Mouse (Mus musculus): Measurements from ENCODE around the gene Lamtor2. TPM values are rescaled to one million over a fixed set of nuclear protein-coding genes. Genes with fewer than 3 reads are reported as not detected.
A peak's percentile ranks its signal among the peaks of the same experiment; 100 is the strongest.

Lamtor2 gene
- total and polyA plus RNA-seq, 2 experiments from 2014 or later = 66.0 to 187 TPM

GRCm38 (mm10) chr3:88548180-88548917, 4.5 kb downstream of the Lamtor2 start, which contains the start of gene Rab25:
Gene Rab25 (minus strand): TSS chr3:88548300.
- Histone ChIP-seq H3K4me3 (ENCODE audit: low read depth, low read length) (no peak within 1 kb of the TSS), H3K27ac (ENCODE audit: low read depth, low read length) (no peak within 1 kb of the TSS), H3K27me3 (ENCODE audit: insufficient read depth, low read length) (no peaks in the 10 kb centered on the region), H3K9me3 (ENCODE audit: low read length) (no peaks in the 10 kb centered on the region), H3K9ac (replicated peaks; ENCODE audit: low read length, poor library complexity, severe bottlenecking) (no peak within 1 kb of the TSS), H3K4me2 (ENCODE audit: low read depth, low read length, poor library complexity, severe bottlenecking) (no peak within 1 kb of the TSS), H3K36me3 (ENCODE audit: insufficient read depth, low read length) (no peaks in the 10 kb centered on the region), H3K4me1 (ENCODE audit: insufficient read depth, low read length) (no peaks in the 10 kb centered on the region)
- ATAC-seq (ENCODE audit: low FRiP score) = no peak
- no peak for DNase-seq (ENCODE audit: low spot score)
- no peak for TF ChIP-seq CTCF (IDR thresholded peaks at IDR 0.05)
- WGBS = 57% methylated on average over 18 of the region's 18 CpGs

DNA sequence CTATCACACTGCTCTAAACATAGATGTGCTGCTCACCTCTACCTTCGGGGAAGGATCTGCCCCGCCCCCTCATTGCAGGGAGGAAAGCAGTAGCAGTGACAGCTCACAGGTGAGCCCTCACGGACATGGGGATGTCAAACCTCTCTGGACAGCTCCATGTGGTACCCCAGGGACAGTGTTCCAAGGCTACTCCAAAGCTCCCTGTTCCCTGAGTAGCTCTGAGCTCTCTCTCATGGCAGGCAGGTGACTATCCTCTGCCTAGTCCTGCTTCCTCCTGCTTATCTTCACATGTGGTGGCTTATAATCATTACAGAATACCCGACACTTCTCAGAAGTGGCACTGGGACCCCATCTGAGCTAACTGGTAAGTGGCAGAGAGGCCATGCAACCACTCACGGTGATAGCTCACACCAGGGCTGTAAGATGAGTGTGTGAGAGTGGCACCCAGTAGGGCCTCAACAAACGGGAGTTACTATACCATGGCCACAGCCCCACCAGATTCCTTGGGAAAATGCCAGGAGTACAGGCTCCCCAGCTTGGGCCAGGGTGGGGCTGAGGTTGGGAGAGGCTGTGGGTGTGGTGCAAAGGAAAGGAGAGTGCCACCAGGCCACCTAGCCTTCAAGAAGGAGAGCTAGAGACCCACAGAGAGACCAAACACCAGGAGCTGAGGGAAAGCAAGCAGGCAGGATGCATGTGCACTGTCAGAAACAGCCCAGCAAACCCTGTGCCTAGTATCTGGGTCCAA, 6.0 kb downstream of the Lamtor2 start:
- no peak for ATAC-seq (ENCODE audit: low FRiP score)
- no peak for TF ChIP-seq CTCF (IDR thresholded peaks at IDR 0.05)
- WGBS = 76% methylated on average over 6 of the region's 6 CpGs
- Histone ChIP-seq H3K9me3 (ENCODE audit: low read length) (no peaks in the 10 kb centered on the region), H3K27me3 (ENCODE audit: insufficient read depth, low read length) (no peaks in the 10 kb centered on the region), H3K36me3 (ENCODE audit: insufficient read depth, low read length) (no peaks in the 10 kb centered on the region), H3K4me1 (ENCODE audit: insufficient read depth, low read length) (no peaks in the 10 kb centered on the region), H3K27ac (ENCODE audit: low read depth, low read length) (no peak overlapping the region), H3K4me3 (ENCODE audit: low read depth, low read length) (no peak overlapping the region), H3K4me2 (ENCODE audit: low read depth, low read length, poor library complexity, severe bottlenecking) (no peak overlapping the region), H3K9ac (replicated peaks; ENCODE audit: low read length, poor library complexity, severe bottlenecking) (no peak overlapping the region)
- DNase-seq (ENCODE audit: low spot score) = no peak

- H3K4me2 ChIP-seq (ENCODE audit: low read depth, low read length, poor library complexity, severe bottlenecking) = no peak overlapping the region
- no peaks in the 10 kb centered on the region for H3K9me3 ChIP-seq (ENCODE audit: low read length)
- TF ChIP-seq CTCF (IDR thresholded peaks at IDR 0.05) = no peak
- DNase-seq (ENCODE audit: low spot score) = no peak
- H3K4me3 ChIP-seq (ENCODE audit: low read depth, low read length) = no peak overlapping the region
- no peak overlapping the region for H3K9ac ChIP-seq (replicated peaks; ENCODE audit: low read length, poor library complexity, severe bottlenecking)
- WGBS = 68% methylated on average over 20 of the region's 20 CpGs
- no peaks in the 10 kb centered on the region for H3K27me3 ChIP-seq (ENCODE audit: insufficient read depth, low read length)
- H3K36me3 ChIP-seq (ENCODE audit: insufficient read depth, low read length) = no peaks in the 10 kb centered on the region
- ATAC-seq (ENCODE audit: low FRiP score) = no peak
- H3K4me1 ChIP-seq (ENCODE audit: insufficient read depth, low read length) = no peaks in the 10 kb centered on the region
- H3K27ac ChIP-seq (ENCODE audit: low read depth, low read length) = no peak overlapping the region
Observed at GRCm38 (mm10) chr3:88544955-88545591, 7.8 kb downstream of the Lamtor2 start.

DNA sequence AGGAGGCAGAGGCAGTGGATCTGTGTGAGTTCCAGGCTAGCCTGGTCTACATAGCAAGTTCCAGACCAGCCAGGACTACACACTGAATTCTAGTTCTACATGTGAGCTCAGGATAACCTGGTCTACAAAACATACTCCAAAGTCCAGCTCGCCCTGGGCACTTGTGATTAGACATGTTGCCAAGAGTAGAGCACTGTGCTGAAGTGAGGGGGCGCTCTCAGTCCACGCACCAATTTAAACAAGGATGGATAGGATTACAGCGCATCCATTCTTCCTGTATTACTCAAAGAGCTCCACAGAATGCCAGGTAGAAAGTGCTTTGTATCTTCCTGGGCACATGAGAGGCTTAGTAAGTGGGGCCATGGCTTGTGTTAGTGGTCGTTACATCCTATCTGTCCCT, 8.4 kb downstream of the Lamtor2 start:
- no peak overlapping the region for H3K4me3 ChIP-seq (ENCODE audit: low read depth, low read length)
- no peak for ATAC-seq (ENCODE audit: low FRiP score)
- H3K4me1 ChIP-seq (ENCODE audit: insufficient read depth, low read length) = no peaks in the 10 kb centered on the region
- no peak overlapping the region for H3K9ac ChIP-seq (replicated peaks; ENCODE audit: low read length, poor library complexity, severe bottlenecking)
- no peak for DNase-seq (ENCODE audit: low spot score)
- no peaks in the 10 kb centered on the region for H3K9me3 ChIP-seq (ENCODE audit: low read length)
- H3K27ac ChIP-seq (ENCODE audit: low read depth, low read length) = no peak overlapping the region
- no peak overlapping the region for H3K4me2 ChIP-seq (ENCODE audit: low read depth, low read length, poor library complexity, severe bottlenecking)
- H3K27me3 ChIP-seq (ENCODE audit: insufficient read depth, low read length) = no peaks in the 10 kb centered on the region
- WGBS = 39% methylated on average over 5 of the region's 5 CpGs
- no peaks in the 10 kb centered on the region for H3K36me3 ChIP-seq (ENCODE audit: insufficient read depth, low read length)
- peak; percentile 67 for TF ChIP-seq CTCF (IDR thresholded peaks at IDR 0.05)

GRCm38 (mm10) chr3:88543651-88544410, 9.0 kb downstream of the Lamtor2 start:
- 76% methylated on average over 5 of the region's 5 CpGs for WGBS
- H3K4me1 ChIP-seq (ENCODE audit: insufficient read depth, low read length) = no peaks in the 10 kb centered on the region
- DNase-seq (ENCODE audit: low spot score) (no peak), ATAC-seq (ENCODE audit: low FRiP score) (no peak)
- no peaks in the 10 kb centered on the region for H3K9me3 ChIP-seq (ENCODE audit: low read length)
- H3K36me3 ChIP-seq (ENCODE audit: insufficient read depth, low read length) = 0 out of 2 replicates have a peak, but pooled peaks cover under 1% of the 10 kb centered on the region
- no peak overlapping the region for H3K4me2 ChIP-seq (ENCODE audit: low read depth, low read length, poor library complexity, severe bottlenecking)
- TF ChIP-seq CTCF (IDR thresholded peaks at IDR 0.05) = no peak
- no peak overlapping the region for H3K4me3 ChIP-seq (ENCODE audit: low read depth, low read length)
- no peaks in the 10 kb centered on the region for H3K27me3 ChIP-seq (ENCODE audit: insufficient read depth, low read length)
- no peak overlapping the region for H3K27ac ChIP-seq (ENCODE audit: low read depth, low read length)
- no peak overlapping the region for H3K9ac ChIP-seq (replicated peaks; ENCODE audit: low read length, poor library complexity, severe bottlenecking)
